Mouse (Mus musculus): ENCODE data around the gene Slc39a3. TPM values are rescaled to one million over a fixed set of nuclear protein-coding genes. Genes with fewer than 3 reads are reported as not detected.
A peak's percentile ranks its signal among the peaks of the same experiment; 100 is the strongest.
"Not testable (repeated sequence)": the region's sequence is repeated elsewhere in the genome, so short reads cannot be mapped to it uniquely, and the experiment has no call there.

Slc39a3 gene
- polyA plus RNA-seq, 1 experiment from 2014 or later, result 22.6 TPM

DNA sequence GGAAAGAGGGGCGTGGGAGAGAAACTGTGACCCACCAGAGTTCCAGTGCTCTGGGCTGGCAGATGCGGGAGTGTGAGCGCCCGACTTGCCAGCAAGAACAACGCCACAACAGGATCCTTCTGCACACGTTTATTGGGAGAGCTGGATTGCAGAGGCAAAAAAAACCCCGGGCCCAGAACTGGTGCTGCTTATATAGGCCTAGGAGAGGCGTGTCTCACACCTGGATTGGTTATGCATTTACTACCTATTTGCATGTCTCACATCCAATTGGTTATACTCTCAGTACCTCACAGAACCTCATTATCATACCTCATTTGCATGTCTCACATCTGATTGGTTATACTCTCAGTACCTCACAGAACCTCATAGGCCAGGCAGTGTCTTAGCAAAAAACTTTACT is 27.3 kb upstream of the Slc39a3 start:
- H3K27me3 ChIP-seq; H3K4me3 ChIP-seq; H3K4me1 ChIP-seq; H3K36me3 ChIP-seq; H3K27ac ChIP-seq; H3K9me3 ChIP-seq; ATAC-seq (ENCODE audit: insufficient number of reproducible peaks, insufficient read depth, low FRiP score, low TSS enrichment, low read depth); H3K4me2 ChIP-seq; H3K9ac ChIP-seq: not testable (repeated sequence)
- 86% methylated on average over 8 of the region's 8 CpGs for WGBS

DNA sequence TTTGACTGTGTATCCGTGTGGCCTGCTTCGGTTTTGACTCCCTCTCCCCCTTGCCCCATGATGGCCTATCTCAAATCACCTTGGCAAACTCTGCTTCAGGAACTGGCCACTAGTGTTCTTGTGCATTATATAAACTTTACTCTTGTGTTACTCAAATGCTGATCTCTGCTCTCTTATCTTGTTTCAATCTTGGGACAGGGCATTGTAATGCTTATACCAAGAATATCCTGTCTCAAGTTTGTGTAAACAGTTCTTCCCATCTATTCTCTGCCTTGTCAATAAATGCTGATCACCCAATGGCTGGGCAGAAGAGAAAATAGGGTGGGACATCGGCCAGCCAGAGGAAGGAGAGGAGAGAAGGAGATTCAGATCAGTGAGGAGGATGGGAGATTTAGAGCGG is 25.5 kb upstream of the Slc39a3 start:
- 57% methylated on average over 4 of the region's 4 CpGs for WGBS
- no peak overlapping the region for H3K27ac ChIP-seq
- no peaks in the 10 kb centered on the region for H3K9me3 ChIP-seq
- no peak overlapping the region for H3K4me3 ChIP-seq
- H3K4me2 ChIP-seq, result no peak overlapping the region
- ATAC-seq (ENCODE audit: insufficient number of reproducible peaks, insufficient read depth, low FRiP score, low TSS enrichment, low read depth), result no peak
- H3K36me3 ChIP-seq, result no peaks in the 10 kb centered on the region
- peaks cover 17% of the 10 kb centered on the region for H3K4me1 ChIP-seq
- no peaks in the 10 kb centered on the region for H3K27me3 ChIP-seq
- no peak overlapping the region for H3K9ac ChIP-seq

DNA sequence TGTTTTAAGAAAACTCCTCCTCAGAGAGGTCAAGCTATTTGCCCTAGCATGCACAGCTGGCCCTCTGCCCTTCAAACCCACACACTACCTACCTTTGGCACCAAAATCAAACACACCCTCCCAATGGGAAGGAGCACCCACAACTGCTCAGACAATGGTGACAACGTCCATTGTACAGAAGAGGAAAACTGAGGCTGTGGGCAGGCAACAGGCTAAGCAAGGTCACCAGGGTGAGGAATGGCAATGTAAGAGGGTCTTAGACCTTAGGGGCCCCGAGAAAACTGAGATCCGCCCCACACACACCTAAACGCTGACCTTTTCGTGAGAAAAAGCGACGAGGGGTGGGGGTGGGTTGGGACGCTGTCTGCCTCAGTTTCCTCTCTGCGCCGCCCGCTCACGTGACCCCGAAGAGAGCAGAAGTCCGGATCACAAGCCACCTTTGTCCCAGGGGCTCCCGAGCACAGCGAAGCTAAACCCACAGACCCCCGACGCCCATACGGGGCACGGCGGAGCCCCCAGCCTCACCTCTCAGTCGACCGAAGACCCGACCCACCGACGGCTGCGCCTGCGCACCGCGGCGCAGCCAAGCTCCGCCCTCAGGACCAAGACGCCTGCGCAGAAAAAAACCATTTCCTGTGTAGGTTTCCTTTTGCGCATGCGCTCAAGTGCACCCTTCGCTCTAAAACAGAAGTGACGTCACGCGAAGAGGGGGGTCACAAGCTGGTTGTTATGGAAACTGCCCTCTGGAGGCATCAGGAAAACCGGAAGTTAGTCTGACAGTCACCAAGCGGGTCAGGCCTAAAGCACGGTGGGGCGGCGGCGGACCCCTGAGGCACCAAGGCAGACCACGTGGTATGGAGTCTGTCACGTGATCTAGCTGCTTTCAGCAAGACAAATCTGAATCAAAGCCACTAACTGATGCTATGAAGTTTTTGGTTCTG is 22.6 kb upstream of the Slc39a3 start, which contains the start of gene Sgta:
TSS of gene Sgta (minus strand) at position 579 of the 941 bp plus-strand sequence.
- WGBS, result under 1% methylated on average over 48 of the region's 48 CpGs
- Histone ChIP-seq H3K9me3 (no peaks in the 10 kb centered on the region), H3K27ac (no peak within 1 kb of the TSS), H3K9ac (peak within 1 kb of the TSS; percentile 84), H3K4me2 (peak within 1 kb of the TSS; percentile 89), H3K36me3 (0 out of 2 replicates have a peak, but pooled peaks cover 8% of the 10 kb centered on the region), H3K27me3 (no peaks in the 10 kb centered on the region), H3K4me3 (peak within 1 kb of the TSS; percentile 72), H3K4me1 (peaks cover 35% of the 10 kb centered on the region)
- ATAC-seq (ENCODE audit: insufficient number of reproducible peaks, insufficient read depth, low FRiP score, low TSS enrichment, low read depth), result peak; percentile 90

DNA sequence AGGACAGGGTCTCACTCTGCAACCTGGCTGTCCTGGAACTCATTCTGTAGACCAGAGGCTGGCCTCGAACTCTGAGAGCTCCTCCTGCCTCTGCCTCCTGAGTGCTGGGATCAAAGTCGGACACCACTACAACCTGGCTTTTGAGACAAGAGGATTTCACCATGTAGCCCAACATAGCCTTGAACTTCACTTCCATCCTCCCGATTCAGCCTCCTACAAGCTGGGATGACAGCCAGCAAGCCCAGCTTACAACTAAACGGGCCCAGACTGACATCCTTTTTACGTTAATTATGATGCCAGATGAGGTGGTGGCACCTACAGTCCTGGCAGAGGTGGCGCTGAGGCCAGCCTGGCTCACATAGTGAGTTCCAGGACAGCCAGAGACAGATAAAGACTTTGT is 21.7 kb upstream of the Slc39a3 start:
- H3K27me3 ChIP-seq, result no peaks in the 10 kb centered on the region
- 90% methylated on average over 6 of the region's 6 CpGs for WGBS
- peak overlapping the region; percentile 72 for H3K4me3 ChIP-seq
- H3K9ac ChIP-seq, result peak overlapping the region; percentile 84
- H3K4me2 ChIP-seq, result peak overlapping the region; percentile 89
- H3K9me3 ChIP-seq, result no peaks in the 10 kb centered on the region
- H3K4me1 ChIP-seq, result peaks cover 35% of the 10 kb centered on the region
- no peak overlapping the region for H3K27ac ChIP-seq
- no peak for ATAC-seq (ENCODE audit: insufficient number of reproducible peaks, insufficient read depth, low FRiP score, low TSS enrichment, low read depth)
- H3K36me3 ChIP-seq, result 0 out of 2 replicates have a peak, but pooled peaks cover 10% of the 10 kb centered on the region

DNA sequence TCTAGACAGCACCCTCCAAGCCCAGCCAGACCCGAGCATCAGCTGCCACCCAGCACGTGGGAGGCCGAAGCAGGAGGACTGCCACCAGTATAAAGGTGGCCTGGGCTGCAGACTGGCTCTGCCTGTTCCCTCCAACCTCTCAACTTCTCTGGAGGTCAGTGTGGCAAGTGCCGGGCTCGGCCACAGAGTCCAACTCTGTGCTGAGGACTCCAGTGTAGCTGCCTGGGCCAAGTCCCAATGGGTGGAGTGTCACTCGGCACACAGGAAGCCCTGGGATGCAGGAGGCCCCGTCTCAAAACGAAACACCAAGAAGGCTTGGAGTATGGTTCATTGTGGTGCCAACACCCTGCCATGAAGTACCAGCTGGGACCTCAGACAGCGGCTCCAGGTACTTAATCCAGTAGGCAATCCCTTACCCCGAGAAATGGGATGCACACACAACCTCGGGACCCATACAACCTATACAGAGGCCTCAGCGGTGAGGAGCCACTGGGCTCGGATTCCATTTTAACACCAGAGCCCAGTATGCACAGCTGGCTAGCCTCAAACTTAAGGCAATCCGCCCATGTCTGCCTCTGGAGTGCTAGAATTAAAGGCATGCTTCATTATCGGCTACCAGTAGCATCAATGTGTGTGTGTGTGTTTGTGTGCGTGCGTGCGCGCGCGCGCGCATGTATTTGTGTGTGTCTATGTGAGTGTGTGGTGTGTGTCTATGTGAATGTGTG is 20.3 kb upstream of the Slc39a3 start:
- H3K4me2 ChIP-seq, result peak overlapping the region; percentile 5; the same call in 1 of the 2 replicates
- H3K9me3 ChIP-seq, result no peaks in the 10 kb centered on the region
- WGBS, result 92% methylated on average over 23 of the region's 23 CpGs
- no peak overlapping the region for H3K4me3 ChIP-seq
- ATAC-seq (ENCODE audit: insufficient number of reproducible peaks, insufficient read depth, low FRiP score, low TSS enrichment, low read depth), result no peak
- no peak overlapping the region for H3K27ac ChIP-seq
- H3K27me3 ChIP-seq, result no peaks in the 10 kb centered on the region
- peak overlapping the region; percentile 58 for H3K9ac ChIP-seq
- H3K36me3 ChIP-seq, result peaks cover 23% of the 10 kb centered on the region
- peaks cover 35% of the 10 kb centered on the region for H3K4me1 ChIP-seq

DNA sequence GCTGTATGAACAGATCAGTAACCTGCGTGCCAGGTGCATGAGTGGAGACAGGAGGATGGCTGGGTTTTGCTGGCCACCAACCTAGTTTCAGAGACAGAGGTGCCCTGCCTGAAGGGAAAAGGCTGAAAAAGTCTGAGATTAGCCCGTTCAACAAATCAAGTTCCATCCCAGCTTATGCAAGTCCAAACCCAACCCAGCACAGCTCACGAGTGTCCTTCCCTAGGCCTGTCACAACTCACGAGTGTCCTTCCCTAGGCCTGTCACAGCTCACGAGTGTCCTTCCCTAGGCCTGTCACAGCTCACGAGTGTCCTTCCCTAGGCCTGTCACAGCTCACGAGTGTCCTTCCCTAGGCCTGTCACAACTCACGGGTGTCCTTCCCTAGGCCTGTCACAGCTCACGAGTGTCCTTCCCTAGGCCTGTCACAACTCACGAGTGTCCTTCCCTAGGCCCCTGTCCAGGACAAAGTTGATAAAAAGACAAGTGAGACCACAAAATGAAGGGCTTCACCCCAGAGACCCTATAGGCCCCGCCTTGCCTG is 18.6 kb upstream of the Slc39a3 start:
- not testable (repeated sequence) for H3K9me3 ChIP-seq; H3K27ac ChIP-seq; H3K4me3 ChIP-seq; H3K27me3 ChIP-seq; ATAC-seq (ENCODE audit: insufficient number of reproducible peaks, insufficient read depth, low FRiP score, low TSS enrichment, low read depth); H3K4me2 ChIP-seq
- Histone ChIP-seq H3K9ac (peak overlapping the region; percentile 58; the same call in 1 of the 2 replicates), H3K4me1 (peaks cover 35% of the 10 kb centered on the region), H3K36me3 (peaks cover 40% of the 10 kb centered on the region)
- 82% methylated on average over 11 of the region's 11 CpGs for WGBS

DNA sequence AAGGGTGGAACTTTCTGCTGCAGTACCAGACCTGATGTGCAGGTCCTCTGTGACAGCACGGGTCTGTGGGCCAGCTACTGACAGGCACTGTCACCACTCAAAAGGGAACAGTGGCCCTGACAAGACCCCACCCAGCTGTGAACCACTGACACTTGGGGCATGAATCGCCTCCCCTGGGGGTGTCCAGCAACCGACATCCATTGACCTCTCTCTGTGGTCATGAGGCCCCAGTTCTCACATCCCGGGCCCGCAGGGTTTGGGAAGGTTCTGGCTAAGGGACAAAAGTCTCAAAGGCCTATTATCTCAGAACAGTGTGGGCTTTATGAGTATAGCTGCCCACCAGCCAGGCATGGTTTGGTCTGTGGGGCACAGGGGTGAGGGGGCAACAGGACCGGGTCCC is 17.9 kb upstream of the Slc39a3 start:
- 72% methylated on average over 6 of the region's 6 CpGs for WGBS
- Histone ChIP-seq H3K4me1 (peaks cover 35% of the 10 kb centered on the region), H3K4me3 (no peak overlapping the region), H3K9me3 (no peaks in the 10 kb centered on the region), H3K4me2 (no peak overlapping the region), H3K27me3 (no peaks in the 10 kb centered on the region), H3K9ac (no peak overlapping the region), H3K27ac (no peak overlapping the region), H3K36me3 (peaks cover 47% of the 10 kb centered on the region)
- no peak for ATAC-seq (ENCODE audit: insufficient number of reproducible peaks, insufficient read depth, low FRiP score, low TSS enrichment, low read depth)

DNA sequence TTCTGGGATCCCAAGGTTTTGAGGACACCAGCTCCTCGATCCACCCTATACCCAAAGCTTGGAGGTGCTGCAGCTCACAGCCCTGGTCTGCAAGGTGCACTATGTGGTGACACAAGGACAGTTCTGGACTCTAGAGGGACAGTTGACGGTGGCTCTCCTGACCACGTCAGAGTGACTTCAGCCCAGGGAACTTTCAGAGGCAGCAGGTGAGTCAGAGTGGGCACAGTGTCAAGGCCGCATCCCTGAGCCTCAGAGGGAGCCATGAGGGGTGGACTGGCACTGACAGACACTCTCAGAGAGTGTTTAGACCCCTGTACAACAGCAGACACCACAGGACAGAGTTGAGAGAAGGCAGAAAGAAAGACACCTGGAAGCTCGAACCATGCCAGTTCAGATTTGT is 15.4 kb upstream of the Slc39a3 start:
- Histone ChIP-seq H3K4me2 (no peak overlapping the region), H3K27me3 (no peaks in the 10 kb centered on the region), H3K27ac (no peak overlapping the region), H3K36me3 (peaks cover 73% of the 10 kb centered on the region), H3K4me1 (peaks cover 17% of the 10 kb centered on the region), H3K4me3 (no peak overlapping the region), H3K9ac (no peak overlapping the region), H3K9me3 (no peaks in the 10 kb centered on the region)
- WGBS, result 91% methylated on average over 5 of the region's 5 CpGs
- no peak for ATAC-seq (ENCODE audit: insufficient number of reproducible peaks, insufficient read depth, low FRiP score, low TSS enrichment, low read depth)

DNA sequence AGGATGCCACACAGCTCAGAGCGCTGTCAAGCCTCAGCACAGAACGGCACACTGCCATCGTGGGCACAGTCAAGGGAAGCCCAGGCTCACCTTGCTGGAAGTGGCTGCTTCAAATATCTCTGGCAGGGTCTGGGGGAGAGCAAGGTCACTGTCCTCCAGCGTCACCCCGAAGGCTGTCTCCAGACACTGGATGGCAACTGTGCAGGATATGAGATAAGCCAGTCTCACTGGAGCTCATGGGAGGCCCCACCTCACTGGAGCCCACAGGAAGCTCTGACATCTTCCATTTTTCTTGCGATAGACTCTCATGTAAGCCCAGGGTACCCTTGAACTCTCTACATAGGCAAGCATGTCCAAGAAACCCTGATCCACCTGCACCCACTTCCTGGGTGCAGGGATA is 13.9 kb upstream of the Slc39a3 start:
- ATAC-seq (ENCODE audit: insufficient number of reproducible peaks, insufficient read depth, low FRiP score, low TSS enrichment, low read depth), result no peak
- no peak overlapping the region for H3K4me2 ChIP-seq
- peaks cover 3% of the 10 kb centered on the region; the same call in 1 of the 2 replicates for H3K4me1 ChIP-seq
- no peak overlapping the region for H3K27ac ChIP-seq
- no peaks in the 10 kb centered on the region for H3K9me3 ChIP-seq
- WGBS, result 97% methylated on average over 6 of the region's 6 CpGs
- peaks cover 83% of the 10 kb centered on the region for H3K36me3 ChIP-seq
- no peak overlapping the region for H3K4me3 ChIP-seq
- H3K9ac ChIP-seq, result no peak overlapping the region
- no peaks in the 10 kb centered on the region for H3K27me3 ChIP-seq

DNA sequence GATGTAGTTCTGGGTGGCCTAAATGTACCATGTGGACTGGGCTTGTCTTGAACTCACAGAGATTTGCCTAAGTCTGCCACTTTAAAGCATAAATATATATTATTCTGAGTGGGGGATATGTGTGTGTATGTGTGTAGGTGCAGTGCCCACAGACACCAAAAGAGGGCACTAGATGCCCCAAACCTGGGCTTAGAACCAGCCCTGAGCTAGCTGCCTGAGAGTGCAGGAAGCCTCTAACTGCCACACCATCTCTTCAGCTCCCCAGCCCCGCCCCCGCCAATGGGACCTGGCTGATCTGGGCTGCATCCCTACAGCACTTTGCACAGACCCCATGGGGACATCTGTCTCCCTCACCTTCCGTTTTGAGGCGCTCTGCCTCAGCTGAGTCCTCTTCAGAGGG is 13.4 kb upstream of the Slc39a3 start:
- WGBS, result 83% methylated on average over 4 of the region's 4 CpGs
- Histone ChIP-seq H3K9me3 (no peaks in the 10 kb centered on the region), H3K4me3 (no peak overlapping the region), H3K4me2 (no peak overlapping the region), H3K4me1 (0 out of 2 replicates have a peak, but pooled peaks cover 2% of the 10 kb centered on the region), H3K9ac (no peak overlapping the region), H3K36me3 (peaks cover 88% of the 10 kb centered on the region), H3K27ac (no peak overlapping the region), H3K27me3 (no peaks in the 10 kb centered on the region)
- no peak for ATAC-seq (ENCODE audit: insufficient number of reproducible peaks, insufficient read depth, low FRiP score, low TSS enrichment, low read depth)

DNA sequence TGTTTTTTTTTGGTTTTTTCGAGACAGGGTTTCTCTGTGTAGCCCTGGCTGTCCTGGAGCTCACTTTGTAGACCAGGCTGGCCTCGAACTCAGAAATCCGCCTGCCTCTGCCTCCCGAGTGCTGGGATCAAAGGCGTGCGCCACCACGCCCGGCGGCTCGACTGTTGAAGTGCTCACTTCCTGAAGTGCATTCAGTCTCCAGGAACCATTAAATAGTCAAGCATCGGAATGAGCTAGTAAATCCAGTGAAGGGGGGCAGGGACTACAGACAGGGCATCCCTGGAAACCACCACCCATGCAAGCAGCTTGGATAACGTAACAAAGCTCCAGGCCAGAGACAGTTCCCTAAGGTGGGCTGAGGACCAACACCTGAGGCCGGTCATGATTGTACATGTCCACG is 8.0 kb upstream of the Slc39a3 start:
- peaks cover 80% of the 10 kb centered on the region for H3K36me3 ChIP-seq
- WGBS, result 91% methylated on average over 14 of the region's 14 CpGs
- H3K4me1 ChIP-seq; H3K4me3 ChIP-seq; ATAC-seq (ENCODE audit: insufficient number of reproducible peaks, insufficient read depth, low FRiP score, low TSS enrichment, low read depth); H3K27ac ChIP-seq; H3K27me3 ChIP-seq; H3K9ac ChIP-seq; H3K9me3 ChIP-seq; H3K4me2 ChIP-seq: not testable (repeated sequence)
